Mouse (Mus musculus): ENCODE results near the gene Tmed9. TPM values are rescaled to one million over a fixed set of nuclear protein-coding genes. Genes with fewer than 3 reads are reported as not detected.

Gene Tmed9
- total RNA-seq (2023), result 84.0 to 89.7 TPM (median 88.8 TPM) in 4 replicates

GRCm38 (mm10) chr13:55573432-55573831 is at the start of gene Tmed9:
Tmed9 (plus strand) TSS chr13:55573732.

GRCm38 (mm10) chr13:55529198-55529915 is 44.2 kb upstream of the Tmed9 start, which contains the start of gene Dok3:
Dok3 (minus strand) TSS chr13:55529296.

GRCm38 (mm10) chr13:55536194-55537175 is 37.0 kb upstream of the Tmed9 start, which contains the start of gene Ddx41:
Ddx41 (minus strand) TSS chr13:55536658.

GRCm38 (mm10) chr13:55571027-55571751 is 2.3 kb upstream of the Tmed9 start, which contains the start of gene Fam193b:
Fam193b (minus strand) TSS chr13:55571120.

GRCm38 (mm10) chr13:55599566-55600540 is 26.3 kb downstream of the Tmed9 start, which contains the start of gene B4galt7:
B4galt7 (plus strand) TSS chr13:55599896.

GRCm38 (mm10) chr13:55622649-55623541 is 49.4 kb downstream of the Tmed9 start, which contains the start of gene Caml:
Caml (plus strand) TSS chr13:55623005.

GRCm38 (mm10) chr13:55634639-55635127 is 61.2 kb downstream of the Tmed9 start, which contains the start of gene Ddx46:
Ddx46 (plus strand) TSS chr13:55635027.

Other genes starting within 250 kb of the Tmed9 start
- gene Mxd3, start 243.9 kb upstream of the Tmed9 start, total RNA-seq (2023), result 0.40 to 1.3 TPM (median 0.82 TPM) in 4 replicates
- 110 to 117 TPM (median 115 TPM) in 4 replicates for gene Lman2, start 210.9 kb upstream of the Tmed9 start, total RNA-seq (2023)
- gene Rgs14, start 204.0 kb upstream of the Tmed9 start, total RNA-seq (2023), result 70.0 to 75.1 TPM (median 71.6 TPM) in 4 replicates
- gene Slc34a1, start 175.5 kb upstream of the Tmed9 start, total RNA-seq (2023), result 0.34 to 0.57 TPM in 2 of 4 replicates, not detected in the others
- not detected in 4 replicates for gene Pfn3, start 158.5 kb upstream of the Tmed9 start, total RNA-seq (2023)
- 1.7 to 3.4 TPM (median 2.1 TPM) in 4 replicates for gene F12, start 146.9 kb upstream of the Tmed9 start, total RNA-seq (2023)
- gene Grk6, start 128.7 kb upstream of the Tmed9 start, total RNA-seq (2023), result 450 to 472 TPM (median 456 TPM) in 4 replicates
- 35.7 to 43.7 TPM (median 39.2 TPM) in 4 replicates for gene Prr7, start 109.5 kb upstream of the Tmed9 start, total RNA-seq (2023)
- gene Dbn1, start 85.6 kb upstream of the Tmed9 start, total RNA-seq (2023), result 0.22 to 0.52 TPM (median 0.36 TPM) in 4 replicates
- gene Pdlim7, start 60.1 kb upstream of the Tmed9 start, total RNA-seq (2023), result 27.3 to 33.8 TPM (median 28.3 TPM) in 4 replicates
- gene Dok3, start 44.4 kb upstream of the Tmed9 start, total RNA-seq (2023), result 301 to 339 TPM (median 308 TPM) in 4 replicates
- 135 to 141 TPM (median 138 TPM) in 4 replicates for gene Ddx41, start 37.1 kb upstream of the Tmed9 start, total RNA-seq (2023)
- gene Fam193b, start 2.6 kb upstream of the Tmed9 start, total RNA-seq (2023), result 147 to 156 TPM (median 152 TPM) in 4 replicates
- gene B4galt7, start 26.2 kb downstream of the Tmed9 start, total RNA-seq (2023), result 19.4 to 21.3 TPM (median 21.0 TPM) in 4 replicates
- 18.0 to 23.1 TPM (median 19.1 TPM) in 4 replicates for gene Caml, start 49.3 kb downstream of the Tmed9 start, total RNA-seq (2023)
- 96.1 to 100.0 TPM (median 99.8 TPM) in 4 replicates for gene Ddx46, start 61.3 kb downstream of the Tmed9 start, total RNA-seq (2023)
- 22.3 to 24.8 TPM (median 23.3 TPM) in 4 replicates for gene B230219D22Rik, start 119.4 kb downstream of the Tmed9 start, total RNA-seq (2023)
- gene Txndc15, start 140.9 kb downstream of the Tmed9 start, total RNA-seq (2023), result 13.2 to 15.0 TPM (median 13.9 TPM) in 4 replicates
- gene Pcbd2, start 153.6 kb downstream of the Tmed9 start, total RNA-seq (2023), result 26.1 to 31.5 TPM (median 29.2 TPM) in 4 replicates
- gene Catsper3, start 210.8 kb downstream of the Tmed9 start, total RNA-seq (2023), result not detected in 4 replicates